Mouse (Mus musculus) layer of hippocampus, adult 8-10 months (tissue): ENCODE measurements around the gene D630036H23Rik. TPM values are rescaled to one million over a fixed set of nuclear protein-coding genes. Genes with fewer than 3 reads are reported as not detected.

Experiments
- DNase-seq, 2 experiments: peaks; one replicate each; pipeline ENCODE4 v3.0.0; 2022; ENCODE audit warnings: low spot score in 2 of 2
- total RNA-seq, 4 experiments: library from RNA; stranded (reverse); gene quantifications; 2 replicates each; pipeline ENCODE4 v1.2.4; 2022

The D630036H23Rik gene
- 1 to 10 TPM; 1.9 to 3.0 (median 2.3) TPM for total RNA-seq

- DNase-seq, result peak; percentile 79 to 87
Measured at GRCm38 (mm10) chr12:36381441-36382340, at the start of gene D630036H23Rik, which contains the start of gene Ispd. TSS of gene D630036H23Rik (minus strand) at chr12:36382181. TSS of gene Ispd (plus strand) at chr12:36381450.

- no peak for DNase-seq
Measured at GRCm38 (mm10) chr12:36426163-36427045, 44.4 kb upstream of the D630036H23Rik start.

GRCm38 (mm10) chr12:36425258-36425657, 43.3 kb upstream of the D630036H23Rik start:
- DNase-seq, result no peak

- DNase-seq, result no peak
Measured at GRCm38 (mm10) chr12:36423677-36424076, 41.7 kb upstream of the D630036H23Rik start.

GRCm38 (mm10) chr12:36395115-36395514, 13.1 kb upstream of the D630036H23Rik start:
- peak in 1 of 2 experiments; percentile 27 for DNase-seq

GRCm38 (mm10) chr12:36386991-36387390, 5.0 kb upstream of the D630036H23Rik start:
- DNase-seq, result no peak

GRCm38 (mm10) chr12:36385386-36385785, 3.4 kb upstream of the D630036H23Rik start:
- DNase-seq, result no peak

- DNase-seq, result no peak
Measured at GRCm38 (mm10) chr12:36380806-36381205, 1.2 kb downstream of the D630036H23Rik start.

GRCm38 (mm10) chr12:36380254-36380653, 1.7 kb downstream of the D630036H23Rik start:
- no peak for DNase-seq

GRCm38 (mm10) chr12:36376391-36376790, 5.6 kb downstream of the D630036H23Rik start:
- DNase-seq, result peak in 1 of 2 experiments; percentile 12

GRCm38 (mm10) chr12:36373237-36373998, 8.6 kb downstream of the D630036H23Rik start:
- DNase-seq, result no peak

- no peak for DNase-seq
Measured at GRCm38 (mm10) chr12:36364013-36364412, 18.0 kb downstream of the D630036H23Rik start.

- DNase-seq, result no peak
Measured at GRCm38 (mm10) chr12:36360693-36361092, 21.3 kb downstream of the D630036H23Rik start.

GRCm38 (mm10) chr12:36360064-36360463, 21.9 kb downstream of the D630036H23Rik start:
- no peak for DNase-seq

GRCm38 (mm10) chr12:36344131-36344530, 37.9 kb downstream of the D630036H23Rik start:
- no peak for DNase-seq

GRCm38 (mm10) chr12:36333837-36334281, 48.1 kb downstream of the D630036H23Rik start:
- DNase-seq, result peak in 1 of 2 experiments; percentile 4

- DNase-seq, result no peak
Measured at GRCm38 (mm10) chr12:36332676-36333075, 49.3 kb downstream of the D630036H23Rik start.
